Mouse (Mus musculus): ENCODE measurements at regions not wholly inside any gene's neighbourhood (a gene's known extent, or its start where the extent isn't known, plus 50 kb on each side); places are given as distances from the start of the nearest gene placed in this dataset.

DNA sequence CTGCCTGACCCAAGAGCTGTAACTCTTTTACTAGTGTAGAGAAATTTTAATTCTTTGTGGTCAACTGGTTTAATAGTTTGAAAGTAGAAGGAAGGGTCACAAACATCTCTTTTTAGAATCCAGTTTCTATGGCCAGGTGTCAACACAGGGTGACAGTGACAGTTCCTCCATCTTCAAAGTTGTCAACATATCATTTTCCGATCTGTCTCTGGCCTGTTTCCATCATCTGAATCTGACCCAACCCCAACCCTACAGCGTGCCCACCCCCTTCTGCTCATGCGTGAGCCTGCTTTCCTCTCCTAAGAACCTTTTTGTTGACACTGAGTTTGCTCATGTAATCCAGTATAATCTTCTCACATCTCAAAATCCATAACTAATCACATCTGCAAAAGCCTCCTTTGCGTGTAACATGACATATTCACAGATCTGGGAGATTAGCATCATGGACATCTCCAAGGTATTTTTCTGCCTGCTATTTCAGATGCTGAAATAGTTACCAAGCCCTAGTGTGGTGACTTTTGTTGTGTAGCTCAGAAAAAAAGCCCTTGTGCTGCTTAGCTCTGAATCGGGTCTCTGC lies 168.4 kb downstream of the B3gnt2 start:
- DNase-seq (ENCODE audit: low spot score in 2 of 2) = no peak

- DNase-seq (ENCODE audit: low spot score in 2 of 2) = no peak
Measured at GRCm38 (mm10) chr11:22692941-22693341, 167.8 kb downstream of the B3gnt2 start.

GRCm38 (mm10) chr11:22693376-22693775 lies 167.4 kb downstream of the B3gnt2 start:
- no peak for DNase-seq (ENCODE audit: low spot score in 2 of 2)

DNA sequence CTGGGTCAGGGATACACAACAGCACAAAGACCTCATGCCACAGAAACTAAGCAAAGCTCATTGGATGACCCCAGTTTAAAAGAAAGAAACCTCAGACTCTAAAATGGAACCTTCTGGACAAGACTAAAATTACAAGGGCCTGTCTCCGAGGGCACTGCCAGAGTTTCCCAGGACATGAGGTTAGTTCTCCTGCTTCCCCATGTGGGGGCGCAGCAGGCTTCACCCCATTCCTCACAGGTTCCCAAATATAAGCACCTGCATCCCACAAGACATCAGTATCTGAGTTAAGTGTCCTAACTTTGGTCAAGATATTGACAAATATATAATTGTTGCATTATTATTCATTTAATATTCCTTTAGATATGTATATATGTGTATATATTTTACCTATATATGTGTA lies 166.8 kb downstream of the B3gnt2 start:
- no peak for DNase-seq (ENCODE audit: low spot score in 2 of 2)

- DNase-seq (ENCODE audit: low spot score in 2 of 2) = no peak
Measured at GRCm38 (mm10) chr11:22694829-22695228, 165.9 kb downstream of the B3gnt2 start.

GRCm38 (mm10) chr11:22695237-22695636 lies 165.5 kb downstream of the B3gnt2 start:
- no peak for DNase-seq (ENCODE audit: low spot score in 2 of 2)

- DNase-seq (ENCODE audit: low spot score in 2 of 2) = no peak
Measured at GRCm38 (mm10) chr11:22698057-22698941, 162.5 kb downstream of the B3gnt2 start.

- no peak for DNase-seq (ENCODE audit: low spot score in 2 of 2)
Measured at GRCm38 (mm10) chr11:22706082-22706481, 154.7 kb downstream of the B3gnt2 start.

All from frontal cortex, postnatal 14 days (tissue).